Mouse (Mus musculus) embryonic fibroblast, embryonic 13.5 days (primary cell): ENCODE data around the gene Chd9.

ENCODE experiments used
- CTCF ChIP-seq: IDR thresholded peaks from 2 replicates; pipeline ENCODE4 v1.5.1; 2011; ENCODE audit warnings: mild to moderate bottlenecking, control low read depth, low read length, moderate library complexity, borderline replicate concordance; ENCODE audit not compliant: insufficient read depth
- POLR2A ChIP-seq: IDR thresholded peaks from 2 replicates; pipeline ENCODE4 v1.6.1; 2011; ENCODE audit warnings: low read depth, mild to moderate bottlenecking, control low read depth, low read length, moderate library complexity

DNA sequence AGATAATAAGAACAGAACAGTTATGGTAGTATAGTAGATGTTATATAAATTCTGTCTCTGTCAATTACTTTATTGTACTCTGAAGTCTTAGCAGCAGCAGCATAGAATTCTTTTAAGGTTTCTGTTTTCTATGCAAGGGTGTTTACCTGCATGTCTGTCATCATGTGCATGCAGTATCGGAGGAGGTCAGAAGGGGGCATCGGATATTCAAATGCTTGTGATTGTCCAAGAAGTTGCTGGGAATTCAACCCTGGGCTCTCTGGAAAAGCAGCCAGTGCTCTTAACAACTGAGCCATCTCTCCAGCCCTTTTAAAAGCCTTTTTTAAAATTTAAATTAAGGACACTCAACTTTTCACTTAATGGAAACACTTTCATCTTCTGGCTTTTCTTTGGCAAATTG, 251.5 kb downstream of the Chd9 start:
- no peak for TF ChIP-seq POLR2A
- no peak for TF ChIP-seq CTCF
